Mouse (Mus musculus) E14TG2a.4 (cell line): ENCODE measurements around the gene Nrbp1.

Source experiments
- H3K27me3 ChIP-seq: 2 replicates; pipeline ENCODE4 v1.6.1; 2014; ENCODE audit warnings: low read length, control low read depth; ENCODE audit not compliant: insufficient read depth
- H3K36me3 ChIP-seq: 2 replicates; pipeline ENCODE4 v1.6.1; 2014; ENCODE audit warnings: low read length, control low read depth; ENCODE audit not compliant: insufficient read depth
- H3K4me1 ChIP-seq: replicated peaks from 2 replicates; pipeline ENCODE4 v1.6.1; 2014; ENCODE audit warnings: low read depth, low read length, control low read depth
- H3K4me3 ChIP-seq: replicated peaks from 2 replicates; pipeline ENCODE4 v1.5.1; 2014; ENCODE audit warnings: mild to moderate bottlenecking, low read length
- H3K9me3 ChIP-seq: 2 replicates; pipeline ENCODE4 v1.6.1; 2014; ENCODE audit warnings: low read length, control low read depth
- CTCF ChIP-seq: conservative IDR thresholded peaks from 2 replicates; pipeline ENCODE4 v1.5.1; 2014; ENCODE audit warnings: low read length
- NANOG ChIP-seq: IDR thresholded peaks from 2 replicates; pipeline ENCODE4 v1.6.1; 2014; ENCODE audit warnings: borderline replicate concordance, low read length, mixed read lengths
- POU5F1 ChIP-seq: IDR thresholded peaks from 2 replicates; pipeline ENCODE4 v1.6.1; 2014; ENCODE audit warnings: low read length, borderline replicate concordance

Nrbp1 gene

DNA sequence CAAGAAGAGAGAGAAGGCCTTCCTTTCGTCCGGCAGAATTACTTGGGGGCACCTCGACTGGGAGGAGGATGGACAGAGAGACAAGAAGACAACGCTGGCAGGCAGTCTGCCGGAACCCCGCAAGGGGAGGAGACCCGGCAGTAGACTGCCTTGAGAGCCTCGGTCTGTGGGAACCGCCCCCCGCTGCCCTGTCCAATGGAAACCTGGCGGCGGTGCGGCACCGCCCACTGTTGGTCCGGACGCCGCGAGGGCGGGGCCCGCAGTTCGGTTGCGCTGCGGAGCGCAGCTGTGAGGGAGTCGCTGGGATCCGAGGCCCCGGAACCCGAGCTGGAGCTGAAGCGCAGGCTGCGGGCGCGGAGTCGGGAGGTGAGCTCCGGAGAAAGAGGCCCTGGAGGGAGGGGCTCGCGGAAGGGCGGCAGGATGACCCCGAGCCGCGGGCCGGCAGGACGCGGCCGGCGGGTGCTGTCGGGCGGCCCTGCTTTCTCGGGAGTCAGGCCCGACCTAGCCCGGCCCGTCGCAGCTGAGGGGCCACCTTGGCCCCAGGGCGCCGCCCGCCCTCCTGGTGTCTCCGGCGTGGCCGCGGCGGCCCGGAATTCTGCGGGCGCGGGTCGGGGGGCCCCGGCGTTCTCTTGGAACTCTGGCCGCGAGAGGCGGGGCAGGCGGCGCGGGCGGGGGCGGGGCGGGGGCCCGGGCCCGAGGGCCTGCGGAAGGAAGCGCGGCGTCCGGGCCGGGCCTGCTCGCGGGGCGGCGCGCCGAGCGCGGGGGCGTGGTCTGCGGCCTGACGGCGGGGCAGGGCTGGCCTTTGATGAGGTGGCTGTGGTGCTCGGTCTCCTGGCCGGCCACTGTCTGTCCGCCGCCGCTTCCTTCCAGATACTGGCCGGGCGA lies at the start of gene Nrbp1, which contains the start of gene Gm9970:
Gene Nrbp1 (plus strand): TSS at position 228 of the 885 bp plus-strand sequence.
Gene Gm9970 (minus strand): TSS at position 596 of the 885 bp plus-strand sequence.
- Histone ChIP-seq H3K36me3 (peaks cover 23% of the 10 kb centered on the region), H3K4me1 (peaks cover 14% of the 10 kb centered on the region), H3K4me3 (peak within 1 kb of the TSS; percentile 99), H3K9me3 (no peaks in the 10 kb centered on the region), H3K27me3 (no peaks in the 10 kb centered on the region; the same call in 1 of the 2 replicates)
- TF ChIP-seq POU5F1 = no peak
- no peak for TF ChIP-seq CTCF

DNA sequence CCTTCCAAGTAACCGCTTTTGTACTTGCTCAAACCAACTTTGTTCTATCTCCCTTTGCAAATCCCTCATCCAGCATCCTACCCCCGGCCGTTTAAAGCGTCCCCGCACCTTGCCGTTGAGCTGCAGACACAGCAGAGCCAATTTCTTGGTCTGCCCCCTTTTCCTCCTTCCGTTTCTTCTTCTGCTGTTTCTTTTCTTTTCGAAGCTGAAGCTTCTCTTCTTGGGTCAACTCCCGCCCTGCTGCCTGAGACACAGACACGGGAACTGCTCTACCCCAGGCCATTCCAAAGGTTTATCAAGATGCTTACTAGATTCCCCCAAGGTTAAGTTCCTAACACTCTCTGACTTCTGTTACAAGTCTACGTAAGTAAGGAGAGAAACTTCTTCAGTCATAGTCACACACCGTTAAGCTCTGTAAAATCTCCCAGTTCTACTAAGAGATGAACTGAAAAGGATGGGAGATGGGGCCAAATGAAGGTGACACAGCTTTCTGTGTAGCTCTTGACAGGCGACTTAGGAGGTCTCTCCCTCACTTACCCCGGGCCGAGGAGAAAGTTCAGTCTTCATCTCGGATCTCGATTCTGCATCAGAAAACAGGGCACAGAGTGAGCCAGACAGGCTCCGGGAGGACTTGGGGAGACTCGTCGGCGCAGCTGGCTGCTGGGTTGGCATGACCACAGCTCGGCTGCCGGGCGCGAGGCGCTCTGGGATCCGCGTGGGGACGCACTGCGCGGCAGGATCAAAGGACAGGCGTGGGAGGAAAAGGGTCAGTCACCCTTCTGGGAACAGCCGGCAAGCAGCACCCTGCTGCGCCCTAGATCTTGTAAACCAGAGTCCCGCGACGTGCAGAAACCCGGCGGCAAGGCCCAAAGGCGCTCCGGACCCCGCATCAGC lies 48.4 kb upstream of the Nrbp1 start:
- TF ChIP-seq POU5F1 = no peak
- TF ChIP-seq CTCF = no peak
- TF ChIP-seq NANOG = no peak
- H3K9me3 ChIP-seq = no peaks in the 10 kb centered on the region
- H3K27me3 ChIP-seq = no peaks in the 10 kb centered on the region
- peak overlapping the region; percentile 99 for H3K4me3 ChIP-seq
- peaks cover 69% of the 10 kb centered on the region for H3K4me1 ChIP-seq
- peaks cover 73% of the 10 kb centered on the region for H3K36me3 ChIP-seq

DNA sequence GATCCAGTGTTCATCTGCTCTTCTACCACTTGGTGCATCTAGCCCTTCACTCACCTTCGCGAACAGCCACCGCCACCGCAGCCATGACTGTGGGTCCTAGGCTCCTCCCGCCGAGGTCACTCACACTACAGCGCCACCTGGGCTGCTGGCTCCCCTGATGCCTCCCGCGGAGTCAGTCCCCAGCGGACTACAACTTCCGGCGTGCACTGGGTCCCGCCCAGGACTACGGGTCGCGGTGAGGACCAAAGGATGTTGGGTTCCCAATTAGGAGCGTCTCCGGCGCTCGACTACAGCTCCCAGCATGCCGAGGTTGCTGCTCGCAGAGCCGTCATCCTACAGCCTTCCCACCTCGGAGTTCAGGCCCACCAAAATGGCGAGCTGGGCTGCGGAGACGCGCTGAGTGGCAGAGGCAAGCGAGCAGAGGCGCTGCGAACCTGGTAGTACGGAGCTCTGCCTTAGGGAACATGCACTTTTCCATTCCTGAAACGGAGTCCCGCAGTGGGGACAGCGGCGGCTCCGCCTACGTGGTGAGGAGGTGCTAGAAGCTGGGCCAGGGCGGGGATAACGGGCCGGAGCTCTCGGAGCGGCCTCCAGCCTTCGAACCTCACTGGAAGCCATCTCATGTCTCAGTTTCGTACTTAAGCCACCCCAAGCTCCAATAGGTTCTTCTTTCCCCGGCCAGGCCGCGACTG lies 47.6 kb upstream of the Nrbp1 start, which contains the start of the genes Snx17 and Eif2b4:
Gene Snx17 (plus strand): TSS at position 289 of the 692 bp plus-strand sequence.
Gene Eif2b4 (minus strand): TSS at position 492 of the 692 bp plus-strand sequence.
- no peak for TF ChIP-seq CTCF
- no peak for TF ChIP-seq NANOG
- TF ChIP-seq POU5F1 = no peak
- peaks cover 77% of the 10 kb centered on the region for H3K4me1 ChIP-seq
- no peaks in the 10 kb centered on the region for H3K9me3 ChIP-seq
- H3K36me3 ChIP-seq = peaks cover 73% of the 10 kb centered on the region
- no peaks in the 10 kb centered on the region for H3K27me3 ChIP-seq
- peak within 1 kb of the TSS; percentile 99 for H3K4me3 ChIP-seq

DNA sequence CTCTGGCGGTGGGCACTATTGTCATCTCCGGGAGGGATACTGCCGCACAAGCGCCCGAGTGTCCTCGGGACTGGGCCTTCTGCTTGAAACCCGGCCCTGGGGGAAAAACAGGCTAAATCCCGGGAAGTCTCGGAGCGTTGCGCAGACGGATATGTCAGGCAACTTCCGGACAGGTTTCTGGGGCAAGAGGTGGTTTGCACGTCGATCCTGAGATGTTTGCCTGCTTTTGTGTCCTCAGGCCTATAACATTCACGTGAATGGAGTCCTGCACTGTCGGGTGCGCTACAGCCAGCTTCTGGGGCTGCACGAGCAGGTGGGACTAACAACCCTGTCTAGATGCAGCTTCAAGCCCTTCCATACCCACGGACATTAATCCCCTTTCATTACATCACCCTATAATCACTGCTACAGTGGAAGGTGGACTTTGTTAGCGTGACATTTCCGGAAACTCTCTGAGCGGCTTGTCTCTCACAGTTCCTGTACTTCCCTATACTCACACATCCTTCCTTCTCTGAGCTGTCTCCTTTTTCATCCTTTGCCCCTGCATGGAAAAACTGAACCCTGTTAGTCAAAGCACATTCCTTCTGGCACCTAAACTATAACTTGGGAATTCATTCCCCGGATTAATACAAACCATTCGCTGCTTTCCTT lies 46.9 kb upstream of the Nrbp1 start:
- Histone ChIP-seq H3K4me1 (peaks cover 79% of the 10 kb centered on the region), H3K9me3 (no peaks in the 10 kb centered on the region), H3K36me3 (peaks cover 73% of the 10 kb centered on the region), H3K4me3 (peak overlapping the region; percentile 99), H3K27me3 (no peaks in the 10 kb centered on the region)
- TF ChIP-seq NANOG = no peak
- no peak for TF ChIP-seq POU5F1
- TF ChIP-seq CTCF = no peak

DNA sequence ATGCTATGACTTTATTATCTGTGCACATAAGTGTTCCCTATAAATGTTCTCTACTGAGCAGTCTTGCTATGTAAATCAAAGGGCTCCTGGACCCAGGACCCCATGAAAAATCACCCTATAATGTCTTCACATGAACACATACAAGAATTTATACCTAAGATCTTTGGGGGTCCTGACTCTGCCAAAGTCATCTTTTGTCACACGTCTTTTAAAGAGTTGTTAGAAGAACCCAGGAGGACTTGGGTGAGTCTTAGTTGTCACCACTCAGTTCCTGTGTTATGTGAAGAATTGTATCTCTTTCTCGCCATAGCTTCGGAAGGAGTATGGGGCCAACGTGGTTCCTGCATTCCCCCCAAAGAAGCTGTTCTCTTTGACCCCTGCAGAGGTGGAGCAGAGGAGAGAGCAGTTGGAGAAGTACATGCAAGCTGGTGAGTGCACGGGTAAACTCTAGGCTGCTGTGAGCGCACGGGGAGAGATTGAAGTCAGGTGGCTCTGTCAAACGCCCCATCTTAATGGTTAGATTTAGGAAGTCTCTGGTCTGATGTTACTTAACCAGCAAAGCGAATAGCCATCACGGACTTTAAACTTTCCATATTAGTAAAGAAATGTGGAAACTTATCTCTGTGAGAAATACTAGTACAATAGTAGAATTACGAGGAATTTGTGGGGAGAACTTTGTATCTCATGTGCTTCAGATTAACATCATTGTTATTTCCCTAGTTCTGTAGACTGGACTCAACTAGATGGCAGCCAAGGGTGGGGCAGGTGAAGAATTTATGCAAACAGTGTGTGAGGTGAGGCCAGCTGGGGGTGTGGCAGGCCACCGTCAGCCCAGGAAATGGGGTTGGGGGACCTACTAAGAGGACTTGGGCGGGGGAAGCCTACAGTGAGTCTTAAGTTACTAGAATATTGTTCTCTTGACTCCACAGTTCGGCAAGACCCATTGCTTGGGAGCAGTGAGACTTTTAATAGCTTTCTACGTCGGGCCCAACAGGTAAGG lies 45.9 kb upstream of the Nrbp1 start:
- peaks cover 88% of the 10 kb centered on the region for H3K4me1 ChIP-seq
- H3K36me3 ChIP-seq = peaks cover 74% of the 10 kb centered on the region

DNA sequence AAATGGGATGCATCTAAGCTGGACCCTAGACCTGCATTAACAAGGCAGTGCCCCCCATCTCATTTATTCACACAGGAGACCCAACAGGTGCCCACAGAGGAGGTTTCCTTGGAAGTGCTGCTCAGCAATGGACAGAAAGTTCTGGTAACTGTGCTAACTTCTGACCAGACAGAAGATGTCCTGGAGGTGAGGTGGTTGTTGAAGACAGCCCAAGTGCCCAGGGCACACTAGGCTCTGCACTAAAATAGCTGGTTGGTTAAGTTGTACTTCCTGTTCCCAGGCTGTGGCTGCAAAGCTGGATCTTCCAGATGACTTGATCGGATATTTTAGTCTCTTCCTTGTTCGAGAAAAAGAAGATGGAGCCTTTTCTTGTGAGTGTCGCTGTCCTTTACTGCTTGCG lies 45.0 kb upstream of the Nrbp1 start:
- Histone ChIP-seq H3K4me3 (peak overlapping the region; percentile 99; the same call in 1 of the 2 replicates), H3K4me1 (peaks cover 88% of the 10 kb centered on the region), H3K9me3 (no peaks in the 10 kb centered on the region), H3K36me3 (peaks cover 74% of the 10 kb centered on the region), H3K27me3 (no peaks in the 10 kb centered on the region)
- TF ChIP-seq POU5F1 = no peak

More for the DNA sequence above, 45.9 kb upstream of the Nrbp1 start:
- Histone ChIP-seq H3K27me3 (no peaks in the 10 kb centered on the region), H3K9me3 (no peaks in the 10 kb centered on the region), H3K4me3 (peak overlapping the region; percentile 99)
- TF ChIP-seq CTCF (no peak), POU5F1 (no peak), NANOG (no peak)

DNA sequence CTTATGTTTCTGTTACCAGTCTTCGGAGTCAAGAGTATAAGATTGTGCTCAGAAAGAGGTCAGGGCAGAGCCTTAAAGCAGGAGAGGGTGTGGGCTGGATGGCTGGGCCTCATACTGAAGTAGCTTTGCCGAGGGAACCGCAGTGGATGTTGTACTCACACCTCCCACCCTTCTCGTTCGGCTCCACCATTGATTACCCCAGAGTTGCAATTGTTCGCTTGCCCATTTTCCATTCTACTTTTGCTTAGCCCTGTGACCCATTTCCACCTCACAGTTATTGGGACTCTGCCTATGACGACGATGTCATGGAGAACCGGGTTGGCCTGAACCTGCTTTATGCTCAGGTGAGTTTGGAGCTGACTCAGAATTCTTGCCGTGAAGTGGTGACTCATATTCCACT lies 44.5 kb upstream of the Nrbp1 start:
- peaks cover 72% of the 10 kb centered on the region for H3K36me3 ChIP-seq
- H3K4me3 ChIP-seq = no peak overlapping the region
- H3K27me3 ChIP-seq = no peaks in the 10 kb centered on the region
- H3K4me1 ChIP-seq = peaks cover 88% of the 10 kb centered on the region
- TF ChIP-seq CTCF (no peak), POU5F1 (no peak), NANOG (no peak)
- H3K9me3 ChIP-seq = no peaks in the 10 kb centered on the region
